Mouse (Mus musculus) embryonic fibroblast, embryonic 13.5 days (primary cell): ENCODE measurements around the gene Ttll11.

ENCODE experiments used
- CTCF ChIP-seq: IDR thresholded peaks from 2 replicates; pipeline ENCODE4 v1.5.1; 2011; ENCODE audit warnings: mild to moderate bottlenecking, control low read depth, low read length, moderate library complexity, borderline replicate concordance; ENCODE audit not compliant: insufficient read depth
- POLR2A ChIP-seq: IDR thresholded peaks from 2 replicates; pipeline ENCODE4 v1.6.1; 2011; ENCODE audit warnings: low read depth, mild to moderate bottlenecking, control low read depth, low read length, moderate library complexity

DNA sequence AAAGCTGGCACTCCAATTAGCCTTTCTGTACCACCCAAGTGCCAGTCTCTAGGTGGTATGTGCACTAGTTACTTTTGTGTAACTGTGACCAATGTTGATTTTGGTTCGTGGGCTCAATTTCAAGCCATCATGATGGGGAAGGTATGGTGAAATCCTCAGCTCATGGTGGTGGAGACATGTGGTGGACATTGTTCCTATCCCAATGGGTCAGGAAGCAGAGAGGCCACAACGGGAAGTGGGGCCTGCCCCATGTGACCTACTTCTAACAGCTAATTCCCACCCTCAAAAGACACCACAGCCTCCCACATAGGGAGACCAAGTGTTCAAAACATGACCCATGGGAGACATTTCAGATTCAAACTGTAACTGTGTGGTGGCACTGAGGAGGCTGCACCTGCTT is 17.0 kb upstream of the Ttll11 start:
- TF ChIP-seq CTCF (no peak), POLR2A (no peak)
